19 mouse cellular contexts compared by ENCODE assay signal in the genomic region with DNA sequence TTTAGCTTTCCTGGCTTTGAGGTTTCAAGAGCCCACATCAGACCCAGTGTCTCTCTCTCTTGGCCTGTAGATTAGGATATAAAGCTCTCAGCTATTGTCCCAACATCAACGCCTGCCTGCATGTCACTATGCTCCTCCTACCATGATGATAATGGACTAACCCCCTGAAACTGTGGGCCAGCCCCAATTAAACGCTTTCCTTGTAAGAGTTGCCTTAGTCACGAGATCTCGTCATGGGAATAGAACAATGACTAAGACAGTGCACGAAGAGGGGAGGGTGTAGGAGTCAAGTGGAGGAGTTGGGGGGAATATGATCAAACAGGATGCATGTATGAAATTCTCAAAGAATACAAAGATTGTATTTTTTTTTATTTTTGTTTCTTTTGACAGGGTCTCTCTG. TPM values are rescaled to one million over a fixed set of nuclear protein-coding genes. Genes with fewer than 3 reads are reported as not detected.
A peak's percentile ranks its signal among the peaks of the same experiment; 100 is the strongest.
DNase-seq lines count a peak whose midpoint lies in the region; ATAC-seq and TF ChIP-seq lines count a peak whose summit lies in the region.
"Had no signal": no experiment of that assay in that cellular context is flagged by ENCODE, and none has a peak within 500 bp of the region (broad histone marks: within the 10 kb centered on the region; RNA-seq: fewer than 3 reads in every experiment).

No protein-coding gene starts in this region.

- WGBS in olfactory bulb, adult 2 months = 38% methylated on average over 5 of the region's 5 CpGs
- WGBS in hindbrain, embryonic 11.5 days = 79% methylated on average over 5 of the region's 5 CpGs

- TF ChIP-seq CTCF in olfactory bulb, adult 2 months (IDR thresholded peaks at IDR 0.05; ENCODE audit: insufficient read depth, low read depth, low read length) = no peak

- no peak overlapping the region for H3K4me2 ChIP-seq in hindbrain, embryonic 11.5 days (replicated peaks; ENCODE audit: low read depth, low read length)
- H3K4me2 ChIP-seq: embryonic facial prominence, embryonic 12.5 days; forebrain, embryonic 13.5 days; forebrain, embryonic 15.5 days had no signal

- ATAC-seq in granulocyte monocyte progenitor cell, adult 5-6 weeks (replicated peaks; ENCODE audit: poor library complexity, severe bottlenecking) = no peak
- ATAC-seq in hindbrain, embryonic 11.5 days (ENCODE audit: low FRiP score) = no peak
- ATAC-seq: activated CD4-positive, CD25-positive, alpha-beta regulatory T cell, adult 4 months; forebrain, embryonic 13.5 days; forebrain, embryonic 15.5 days; forebrain, postnatal 0 days had no signal

- no peaks in the 10 kb centered on the region for H3K36me3 ChIP-seq in hindbrain, embryonic 11.5 days (ENCODE audit: control insufficient read depth, insufficient read depth, low read length)
- H3K36me3 ChIP-seq: embryonic facial prominence, embryonic 10.5 days; embryonic facial prominence, embryonic 12.5 days; forebrain, embryonic 15.5 days had no signal

- H3K4me1 ChIP-seq in olfactory bulb, adult 2 months (ENCODE audit: control insufficient read depth, insufficient read depth, low read length) = peaks cover 5% of the 10 kb centered on the region; the same call in 1 of the 2 replicates
- H3K4me1 ChIP-seq in hindbrain, embryonic 11.5 days (replicated peaks; ENCODE audit: control insufficient read depth, insufficient read depth, low read length) = no peaks in the 10 kb centered on the region
- H3K4me1 ChIP-seq: embryonic facial prominence, embryonic 12.5 days had no signal

- peak; percentile 13 for DNase-seq in R1 (ENCODE audit: low read depth, low spot score)
- DNase-seq in brain, adult 2 months (ENCODE audit: low read depth, low spot score) = peak; percentile 59
- DNase-seq in hindbrain, embryonic 11.5 days (ENCODE audit: low spot score) = no peak
- DNase-seq: adrenal gland, adult 8-10 months; adrenal gland, postnatal 14 days; adrenal gland, postnatal 36 days; cerebellum, adult 11-12 months; cerebellum, adult 2 months; cerebellum, adult 9-10 months; cerebellum, postnatal 10 days; cerebellum, postnatal 25 days; forebrain, postnatal 0 days had no signal

- TF ChIP-seq POLR2A in olfactory bulb, adult 2 months (IDR thresholded peaks at IDR 0.05; ENCODE audit: insufficient read depth, low read depth, low read length) = no peak

- no peak overlapping the region for H3K4me3 ChIP-seq in olfactory bulb, adult 2 months (ENCODE audit: insufficient read depth, low read depth, low read length)
- no peak overlapping the region for H3K4me3 ChIP-seq in hindbrain, embryonic 11.5 days (ENCODE audit: low read depth, low read length)
- H3K4me3 ChIP-seq: embryonic facial prominence, embryonic 10.5 days; embryonic facial prominence, embryonic 12.5 days; forebrain, embryonic 13.5 days; forebrain, embryonic 15.5 days had no signal

- 0 out of 2 replicates have a peak overlapping the region, but pooled peaks have one; percentile 21 for H3K27ac ChIP-seq in olfactory bulb, adult 2 months (ENCODE audit: insufficient read depth, low read depth, low read length)
- H3K27ac ChIP-seq in hindbrain, embryonic 11.5 days (ENCODE audit: low read depth, low read length) = no peak overlapping the region
- H3K27ac ChIP-seq: embryonic facial prominence, embryonic 10.5 days; embryonic facial prominence, embryonic 12.5 days; forebrain, embryonic 13.5 days; forebrain, embryonic 15.5 days had no signal

- no peaks in the 10 kb centered on the region for H3K27me3 ChIP-seq in hindbrain, embryonic 11.5 days (ENCODE audit: control insufficient read depth, insufficient read depth, low read length)
- H3K27me3 ChIP-seq: embryonic facial prominence, embryonic 12.5 days; forebrain, embryonic 13.5 days; forebrain, embryonic 15.5 days had no signal

- H3K9ac ChIP-seq in hindbrain, embryonic 11.5 days (ENCODE audit: low read depth, low read length) = no peak overlapping the region
- H3K9ac ChIP-seq: embryonic facial prominence, embryonic 12.5 days; forebrain, embryonic 13.5 days; forebrain, embryonic 15.5 days; forebrain, postnatal 0 days had no signal

- no peaks in the 10 kb centered on the region for H3K9me3 ChIP-seq in hindbrain, embryonic 11.5 days (ENCODE audit: control insufficient read depth, low read length)
- H3K9me3 ChIP-seq: embryonic facial prominence, embryonic 10.5 days; embryonic facial prominence, embryonic 12.5 days; forebrain, embryonic 13.5 days; forebrain, embryonic 15.5 days had no signal

RNA-seq across cellular contexts. Expression of a gene that starts 28.3 kb away (rescaled TPM):
- polyA plus RNA-seq in olfactory bulb, adult 2 months (2012; ENCODE audit: insufficient read depth, insufficient read length, low replicate concordance, missing spikeins) = not detected in 2 replicates
- total RNA-seq in granulocyte monocyte progenitor cell, adult 5-6 weeks (2014; fragmentation: Nextera tagmentation) = 0.92 and 2.1 TPM in 2 replicates
- total RNA-seq in granulocyte monocyte progenitor cell, adult 5-6 weeks (2017) = 0.93 and 2.0 TPM in 2 replicates
- 5.1 and 6.2 TPM in 2 replicates for polyA plus RNA-seq in hindbrain, embryonic 11.5 days (2014; fragmentation: Nextera tagmentation; extraction: Ambion mirVana)
